In the genomic region with DNA sequence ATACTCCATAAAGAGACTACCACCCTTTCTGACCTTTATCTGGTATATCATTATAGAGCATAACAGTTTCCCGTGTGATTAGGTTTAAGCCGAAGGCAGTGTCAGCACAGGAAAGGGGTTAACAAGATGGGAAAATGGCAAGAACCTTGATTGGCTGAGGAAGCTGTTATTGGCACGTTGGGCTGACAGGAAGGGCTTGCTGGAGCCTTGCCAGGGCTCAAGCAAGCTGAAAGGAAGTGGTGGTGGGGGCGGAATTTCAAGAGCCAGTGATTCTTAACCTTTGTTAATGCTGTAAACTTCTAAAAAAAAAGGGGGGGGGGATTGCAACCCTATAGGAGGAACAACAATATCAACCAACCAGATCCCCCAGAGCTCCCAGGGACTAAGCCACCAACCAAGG, we compare ENCODE assay signal across 11 mouse cellular contexts. TPM values are rescaled to one million over a fixed set of nuclear protein-coding genes. Genes with fewer than 3 reads are reported as not detected.
DNase-seq lines count a peak whose midpoint lies in the region; ATAC-seq lines count a peak whose summit lies in the region.
"Had no signal": no experiment of that assay in that cellular context is flagged by ENCODE, and none has a peak within 500 bp of the region (broad histone marks: within the 10 kb centered on the region; RNA-seq: fewer than 3 reads in every experiment).

No protein-coding gene starts in this region.

- H3K4me2 ChIP-seq in kidney, embryonic 15.5 days = 0 out of 2 replicates have a peak overlapping the region, but pooled peaks have one; percentile 9
- H3K4me2 ChIP-seq: embryonic facial prominence, embryonic 13.5 days had no signal

- peak; percentile 36 for DNase-seq in gastrocnemius, postnatal 14 days
- no peak for DNase-seq in gastrocnemius, adult 18-20 months (ENCODE audit: low spot score)
- DNase-seq in MEL-GATA-1-ER (ENCODE audit: extremely low read depth, low read depth) = peak; percentile 79
- DNase-seq in skeletal muscle tissue, adult 2 months (ENCODE audit: low read depth, low spot score) = peak; percentile 68
- no peak for DNase-seq in urinary bladder, postnatal 4 days (ENCODE audit: low spot score in 2 of 2)
- no peak for DNase-seq in frontal cortex, postnatal 25 days (ENCODE audit: low spot score in 2 of 2)
- DNase-seq in adrenal gland, adult 18-20 months (ENCODE audit: low spot score in 2 of 2) = no peak
- DNase-seq: liver, embryonic 13.5 days had no signal

- peaks cover 22% of the 10 kb centered on the region for H3K4me1 ChIP-seq in kidney, embryonic 15.5 days

- H3K9me3 ChIP-seq in kidney, embryonic 15.5 days (replicated peaks) = no peaks in the 10 kb centered on the region
- H3K9me3 ChIP-seq: embryonic facial prominence, embryonic 13.5 days; liver, embryonic 13.5 days had no signal

- WGBS in kidney, embryonic 15.5 days = 28% methylated on average over 4 of the region's 4 CpGs

- no peaks in the 10 kb centered on the region for H3K27me3 ChIP-seq in kidney, embryonic 15.5 days
- H3K27me3 ChIP-seq: embryonic facial prominence, embryonic 13.5 days; liver, embryonic 13.5 days; Patski had no signal

- H3K4me3 ChIP-seq in kidney, embryonic 15.5 days (replicated peaks) = no peak overlapping the region
- H3K4me3 ChIP-seq: embryonic facial prominence, embryonic 13.5 days; liver, embryonic 13.5 days had no signal

- intact Hi-C loops in gastrocnemius, postnatal 14 days (cut with DNase I; ENCODE audit: low total_unique reads) = no loop called here

- H3K9ac ChIP-seq in kidney, embryonic 15.5 days = no peak overlapping the region
- H3K9ac ChIP-seq: embryonic facial prominence, embryonic 13.5 days; liver, embryonic 13.5 days had no signal

- ATAC-seq in kidney, embryonic 15.5 days (replicated peaks; ENCODE audit: low FRiP score) = no peak
- ATAC-seq: Patski had no signal

- H3K36me3 ChIP-seq in kidney, embryonic 15.5 days = no peaks in the 10 kb centered on the region
- H3K36me3 ChIP-seq: embryonic facial prominence, embryonic 13.5 days; liver, embryonic 13.5 days had no signal

- 0 out of 2 replicates have a peak overlapping the region, but pooled peaks have one; percentile 22 for H3K27ac ChIP-seq in kidney, embryonic 15.5 days
- H3K27ac ChIP-seq: embryonic facial prominence, embryonic 13.5 days; liver, embryonic 13.5 days had no signal

RNA-seq across cellular contexts. Expression of a gene that starts 6.4 kb away (rescaled TPM):
- total RNA-seq in gastrocnemius, postnatal 14 days (2021) = 10 to 100 TPM; 28.9 to 36.1 TPM
- total RNA-seq in gastrocnemius, adult 18-20 months (2021) = 10 to 100 TPM; 12.1 to 16.8 TPM
- polyA plus RNA-seq in kidney, embryonic 15.5 days (2015; fragmentation: Nextera tagmentation; extraction: Ambion mirVana) = 95.2 and 95.3 TPM in 2 replicates
- 10 to 100 TPM; 73.6 to 79.1 TPM for total RNA-seq in adrenal gland, adult 18-20 months (2021)

RNA-seq across cellular contexts. Expression of a gene that starts 28.5 kb away (rescaled TPM):
- total RNA-seq in gastrocnemius, postnatal 14 days (2021) = 1 to 10 TPM; 1.5 to 2.8 TPM
- 1 to 10 TPM; 1.5 to 2.1 TPM for total RNA-seq in gastrocnemius, adult 18-20 months (2021)
- 2.8 and 2.9 TPM in 2 replicates for polyA plus RNA-seq in kidney, embryonic 15.5 days (2015; fragmentation: Nextera tagmentation; extraction: Ambion mirVana)
- total RNA-seq in adrenal gland, adult 18-20 months (2021) = 1 to 10 TPM; 4.7 to 5.3 TPM

Comparison
In these comparisons a context has a peak if more than half of its experiments do, and no peak if none do; other contexts are left out.
1. DNase-seq: peak in gastrocnemius, postnatal 14 days (single experiment), MEL-GATA-1-ER (single experiment) and skeletal muscle tissue, adult 2 months (single experiment); none in gastrocnemius, adult 18-20 months (single experiment), urinary bladder, postnatal 4 days (0 of 2), frontal cortex, postnatal 25 days (0 of 2) and adrenal gland, adult 18-20 months (0 of 2).